Mouse (Mus musculus) B cell, adult (primary cell): ENCODE results near the gene 9130204L05Rik. TPM values are rescaled to one million over a fixed set of nuclear protein-coding genes. Genes with fewer than 3 reads are reported as not detected.

Source experiments
- total RNA-seq: library from RNA; stranded (reverse); gene quantifications from 4 replicates; pipeline ENCODE4 v1.2.4, GENCODE M21; 2023; ENCODE audit not compliant: inconsistent age

The 9130204L05Rik gene
- total RNA-seq: not detected in 4 replicates

DNA sequence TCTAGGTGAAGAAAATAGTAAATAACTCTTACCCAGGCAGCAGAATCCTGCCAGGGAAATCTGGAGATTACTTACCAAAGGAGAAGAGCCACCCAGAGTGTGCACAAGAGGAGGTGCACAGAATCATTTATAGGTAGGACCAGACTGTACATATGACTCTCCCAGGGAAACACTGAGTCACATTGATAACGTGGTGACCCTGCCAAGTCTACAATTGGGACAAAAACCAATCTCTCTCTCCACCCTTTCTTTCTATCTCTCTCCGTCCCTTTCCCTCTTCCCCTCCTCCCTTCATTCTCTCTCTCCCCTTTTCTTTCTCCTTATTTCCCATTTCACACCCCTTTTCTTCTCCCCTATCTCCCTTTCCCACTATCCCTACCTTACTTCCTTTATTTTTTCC lies at the start of gene 9130204L05Rik:
Gene 9130204L05Rik, minus strand, starts transcription at position 101 of the 400 bp plus-strand sequence.

